Mouse (Mus musculus): ENCODE results near the gene Hoxa1.

Gene Hoxa1

GRCm38 (mm10) chr6:52190906-52191810 lies 33.0 kb upstream of the Hoxa1 start, which contains the start of gene Hoxa4:
TSS of gene Hoxa4 (minus strand) at chr6:52191753.
- in situ Hi-C loops (cut with MboI; ENCODE audit: unreplicated experiment in 2 of 2) = no loop called here

- in situ Hi-C loops (cut with MboI; ENCODE audit: unreplicated experiment in 2 of 2) = no loop called here
These were observed 32.3 kb upstream of the Hoxa1 start for GRCm38 (mm10) chr6:52190410-52190809.

- in situ Hi-C loops (cut with MboI; ENCODE audit: unreplicated experiment in 2 of 2) = no loop called here
These were observed 31.8 kb upstream of the Hoxa1 start for GRCm38 (mm10) chr6:52189909-52190308.

- in situ Hi-C loops (cut with MboI; ENCODE audit: unreplicated experiment in 2 of 2) = no loop called here
These were observed 31.1 kb upstream of the Hoxa1 start for GRCm38 (mm10) chr6:52189172-52189591.

- in situ Hi-C loops (cut with MboI; ENCODE audit: unreplicated experiment in 2 of 2) = no loop called here
These were observed 28.4 kb upstream of the Hoxa1 start for GRCm38 (mm10) chr6:52186500-52186899.

GRCm38 (mm10) chr6:52185834-52186233 lies 27.7 kb upstream of the Hoxa1 start:
- in situ Hi-C loops (cut with MboI; ENCODE audit: unreplicated experiment in 2 of 2) = no loop called here

GRCm38 (mm10) chr6:52185222-52185621 lies 27.1 kb upstream of the Hoxa1 start:
- in situ Hi-C loops (cut with MboI; ENCODE audit: unreplicated experiment in 2 of 2) = no loop called here

- in situ Hi-C loops (cut with MboI; ENCODE audit: unreplicated experiment in 2 of 2) = no loop called here
These were observed 26.6 kb upstream of the Hoxa1 start for GRCm38 (mm10) chr6:52184668-52185067.

GRCm38 (mm10) chr6:52183311-52184080 lies 25.4 kb upstream of the Hoxa1 start:
- in situ Hi-C loops (cut with MboI; ENCODE audit: unreplicated experiment in 2 of 2) = no loop called here

GRCm38 (mm10) chr6:52182793-52183192 lies 24.7 kb upstream of the Hoxa1 start:
- in situ Hi-C loops (cut with MboI; ENCODE audit: unreplicated experiment in 2 of 2) = no loop called here

- in situ Hi-C loops (cut with MboI; ENCODE audit: unreplicated experiment in 2 of 2) = no loop called here
These were observed 23.9 kb upstream of the Hoxa1 start for GRCm38 (mm10) chr6:52182030-52182429.

GRCm38 (mm10) chr6:52180726-52181125 lies 22.6 kb upstream of the Hoxa1 start:
- in situ Hi-C loops (cut with MboI; ENCODE audit: unreplicated experiment in 2 of 2) = no loop called here

- in situ Hi-C loops (cut with MboI; ENCODE audit: unreplicated experiment in 2 of 2) = no loop called here
These were observed 22.1 kb upstream of the Hoxa1 start for GRCm38 (mm10) chr6:52180213-52180710.

- in situ Hi-C loops (cut with MboI; ENCODE audit: unreplicated experiment in 2 of 2) = no loop called here
These were observed 21.6 kb upstream of the Hoxa1 start for GRCm38 (mm10) chr6:52179690-52180089.

GRCm38 (mm10) chr6:52178918-52179665 lies 21.0 kb upstream of the Hoxa1 start:
- in situ Hi-C loops (cut with MboI; ENCODE audit: unreplicated experiment in 2 of 2) = no loop called here

- in situ Hi-C loops (cut with MboI; ENCODE audit: unreplicated experiment in 2 of 2) = no loop called here
These were observed 19.7 kb upstream of the Hoxa1 start for GRCm38 (mm10) chr6:52177806-52178205.

- in situ Hi-C loops (cut with MboI; ENCODE audit: unreplicated experiment in 2 of 2) = no loop called here
These were observed 19.1 kb upstream of the Hoxa1 start, which contains the start of gene 5730596B20Rik for GRCm38 (mm10) chr6:52177061-52177735. TSS of gene 5730596B20Rik (plus strand) at chr6:52177498.

GRCm38 (mm10) chr6:52176391-52176790 lies 18.3 kb upstream of the Hoxa1 start:
- in situ Hi-C loops (cut with MboI; ENCODE audit: unreplicated experiment in 2 of 2) = no loop called here

- in situ Hi-C loops (cut with MboI; ENCODE audit: unreplicated experiment in 2 of 2) = no loop called here
These were observed 17.7 kb upstream of the Hoxa1 start for GRCm38 (mm10) chr6:52175864-52176263.
